Mouse (Mus musculus) activated CD4-positive, CD25-positive, alpha-beta regulatory T cell, adult 4 months (primary cell): ENCODE data around the gene Kcnab3. TPM values are rescaled to one million over a fixed set of nuclear protein-coding genes. Genes with fewer than 3 reads are reported as not detected.

Source experiments
- ATAC-seq: one replicate; pipeline ENCODE4 v1.8.0; 2017
- polyA plus RNA-seq, 2 experiments: library from polyadenylated mRNA; unstranded; fragments of 100-300 nt; shearing (Covaris generic); gene quantifications; one replicate each; pipeline ENCODE4 v1.2.1; 2017

The Kcnab3 gene
- polyA plus RNA-seq, 2 experiments from 2014 or later = 0.31 to 0.89 TPM

DNA sequence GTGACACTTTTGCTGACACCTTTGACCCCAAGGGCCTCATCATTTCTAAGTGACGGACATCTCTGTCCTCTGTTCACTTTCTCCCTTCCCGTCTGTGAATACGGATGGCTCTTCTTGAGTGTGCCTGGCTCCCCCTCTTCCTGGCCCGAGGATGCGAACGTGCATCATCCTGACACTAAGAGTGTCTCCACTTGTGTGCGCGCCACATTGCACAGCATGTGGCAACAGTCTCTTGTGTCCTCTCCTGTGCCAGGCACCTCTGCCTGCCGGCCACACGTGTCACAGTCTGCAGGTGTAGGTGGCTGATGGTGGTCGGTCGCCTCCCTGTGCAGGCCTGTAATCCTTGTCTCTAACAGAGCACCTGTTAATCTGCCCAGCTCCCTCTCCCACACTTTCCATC lies 45.5 kb downstream of the Kcnab3 start:
- no peak for ATAC-seq

DNA sequence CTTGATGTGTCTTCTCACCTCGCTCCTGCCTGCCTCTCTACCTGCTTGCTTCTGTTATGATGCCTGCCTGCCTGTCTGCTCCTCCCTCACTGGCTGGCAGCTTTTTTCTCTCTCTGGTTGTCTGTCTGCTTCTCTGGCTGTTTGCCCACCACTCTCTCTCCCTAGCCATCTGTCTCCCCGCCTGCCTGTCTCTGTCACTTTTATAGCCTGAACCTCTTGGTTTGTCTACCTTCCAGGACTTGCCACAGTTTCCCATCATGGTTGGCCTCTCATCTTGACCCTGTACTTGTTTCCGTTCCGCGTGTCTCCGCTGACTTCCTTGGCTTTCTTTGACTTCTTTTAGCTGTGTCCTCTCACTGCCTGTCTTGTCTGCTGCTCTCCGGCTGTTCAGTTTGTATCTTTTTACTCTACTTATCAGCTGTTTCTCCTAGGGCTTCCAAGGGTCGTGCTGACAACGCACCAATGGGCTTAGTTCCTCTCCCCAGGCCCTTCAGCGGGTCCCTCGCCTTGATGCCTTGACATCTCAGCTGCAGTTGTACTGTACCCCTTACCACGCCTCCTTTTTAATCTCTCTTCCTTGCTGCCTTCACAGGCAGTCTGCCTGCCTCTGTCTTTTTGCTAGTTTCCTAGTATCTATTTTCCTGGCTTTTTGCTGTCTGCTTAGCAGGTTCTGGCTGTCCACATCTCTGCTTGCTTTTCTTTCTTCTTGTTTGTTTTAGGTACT lies 46.2 kb downstream of the Kcnab3 start:
- no peak for ATAC-seq

DNA sequence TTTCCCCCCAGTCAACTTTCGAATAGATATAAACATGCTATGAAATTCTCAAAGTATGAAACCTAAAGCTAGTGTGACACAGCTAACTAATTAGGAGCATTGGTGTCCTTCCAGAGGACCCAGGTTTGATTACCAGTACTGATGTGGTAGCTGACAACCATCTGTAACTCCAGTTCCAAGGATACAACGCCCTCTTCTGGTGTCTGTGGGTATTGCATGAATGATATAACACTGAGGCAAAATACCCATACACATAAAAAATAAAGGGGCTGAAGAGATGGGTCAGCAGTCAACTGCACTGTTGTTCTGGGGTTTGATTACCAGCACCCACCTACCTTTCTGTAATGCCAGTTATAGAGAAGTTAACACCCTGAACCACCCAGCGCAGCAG lies 46.7 kb downstream of the Kcnab3 start:
- ATAC-seq = no peak

DNA sequence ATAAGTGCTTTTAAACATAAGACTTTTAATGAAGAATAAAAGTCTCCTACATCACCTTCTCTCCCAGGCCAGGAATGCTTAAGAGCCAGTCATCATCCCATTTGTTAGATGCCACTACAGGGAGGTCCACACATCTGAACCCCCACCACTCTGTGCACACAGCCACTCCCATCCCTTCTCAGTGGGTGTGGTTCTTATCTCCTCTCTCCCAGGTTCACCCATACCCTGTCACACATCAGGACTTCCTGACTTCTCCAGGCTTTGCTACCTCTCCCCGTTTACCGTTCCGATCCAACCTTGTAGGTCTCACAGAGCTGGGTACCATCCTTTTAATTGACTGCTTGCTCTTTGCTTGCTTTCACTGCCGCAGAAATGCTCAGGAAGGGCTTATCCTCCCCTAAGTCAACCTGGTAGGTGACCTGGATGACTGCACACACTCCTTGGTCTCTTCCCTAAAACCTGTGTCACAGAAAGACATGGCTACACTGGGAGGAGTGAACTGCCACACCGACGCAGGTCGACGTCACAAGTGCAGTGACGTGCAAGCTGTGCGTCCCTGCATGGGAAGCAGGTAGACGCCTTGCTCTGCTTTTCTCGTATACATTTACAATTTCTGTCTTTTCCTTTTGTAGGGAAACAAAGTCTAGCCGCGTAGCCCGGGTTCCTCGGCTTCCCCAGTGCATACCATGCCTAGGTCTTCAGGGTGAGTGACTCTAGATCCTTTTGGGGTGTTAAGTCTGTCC lies 47.3 kb downstream of the Kcnab3 start:
- no peak for ATAC-seq

DNA sequence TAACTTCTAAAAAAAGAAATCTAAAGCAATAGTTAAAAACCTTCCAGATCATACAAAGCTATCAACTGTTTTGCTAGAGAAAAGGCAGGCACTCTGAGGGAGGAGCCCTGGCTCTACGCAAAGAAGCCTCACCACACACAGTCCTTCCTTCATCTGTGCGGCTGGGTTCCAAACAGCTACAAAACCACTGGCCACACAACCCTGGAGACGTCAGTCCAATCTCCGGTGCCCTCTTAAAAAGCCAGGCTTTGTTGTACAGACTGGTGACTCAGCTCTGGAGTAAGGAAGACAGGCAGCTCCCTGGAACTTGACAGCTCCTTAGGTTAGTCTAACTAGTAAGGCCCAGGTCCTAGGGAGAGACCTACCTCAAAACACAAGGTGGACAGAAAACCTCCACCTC lies 49.6 kb downstream of the Kcnab3 start:
- ATAC-seq = no peak

DNA sequence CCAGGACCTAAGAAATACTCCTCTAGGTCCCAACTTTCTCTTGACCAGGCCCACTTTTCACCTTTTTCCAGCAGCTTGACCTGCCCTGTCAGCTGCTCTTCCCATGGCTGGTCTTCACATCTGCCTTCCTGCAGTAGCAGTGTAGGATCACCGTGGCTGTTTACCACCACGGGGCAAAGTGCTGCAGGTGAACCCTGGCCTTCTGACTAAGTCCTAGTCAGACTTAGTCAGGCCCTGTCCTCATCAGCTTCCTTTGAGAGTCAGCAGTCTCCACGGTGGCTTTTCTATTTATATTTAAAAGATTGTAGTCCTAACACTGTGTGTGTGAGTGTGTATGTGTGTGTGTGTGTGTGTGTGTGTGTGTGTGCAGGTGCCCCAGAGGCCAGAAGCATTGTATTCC lies 51.7 kb downstream of the Kcnab3 start:
- ATAC-seq = no peak

DNA sequence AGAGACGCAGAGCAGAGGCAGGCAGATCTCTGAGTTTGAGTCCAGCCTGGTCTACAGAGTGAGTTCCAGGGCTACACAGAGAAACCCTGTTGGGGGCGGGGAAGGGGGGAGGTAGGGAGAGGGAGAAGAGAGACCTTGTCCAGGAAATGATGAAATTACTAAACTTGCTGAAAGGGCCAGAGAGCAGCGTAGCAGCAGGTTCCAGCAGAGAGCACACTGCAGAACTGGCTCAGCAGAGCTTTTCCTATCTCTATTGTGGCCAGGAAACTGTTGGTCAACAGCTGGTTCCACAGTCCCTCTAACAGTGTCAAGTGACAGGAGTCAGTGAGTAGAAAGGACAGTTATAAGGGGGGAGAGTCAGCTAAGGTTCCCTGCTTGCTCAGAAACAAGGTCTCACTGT lies 53.5 kb downstream of the Kcnab3 start:
- ATAC-seq = no peak

DNA sequence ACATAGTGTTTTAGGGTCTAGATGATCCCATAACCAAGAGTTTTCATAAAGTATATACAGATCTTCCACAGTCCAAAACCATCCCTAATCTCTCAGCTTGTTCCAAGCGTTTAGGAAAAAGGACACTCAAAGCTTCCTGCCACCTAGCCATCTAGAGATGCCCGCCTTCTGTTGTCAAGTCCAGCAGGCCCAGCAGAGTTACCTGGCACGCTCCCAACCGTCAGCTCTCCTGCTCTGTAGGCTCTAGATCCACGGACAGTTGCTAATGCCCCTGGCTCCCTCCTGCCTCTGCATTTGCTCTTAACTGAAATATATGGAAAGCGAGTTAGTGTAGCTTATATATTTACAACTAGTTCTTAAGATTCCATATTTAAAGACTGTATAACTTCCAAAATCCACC lies 55.3 kb downstream of the Kcnab3 start:
- no peak for ATAC-seq

Other genes starting within 250 kb of the Kcnab3 start
- 10 to 100 TPM; 27.6 to 27.9 TPM for gene Vamp2, start 237.8 kb upstream of the Kcnab3 start, polyA plus RNA-seq
- gene Per1, start 231.0 kb upstream of the Kcnab3 start, polyA plus RNA-seq = 1 to 10 TPM; 4.5 to 6.7 TPM
- not detected for gene Hes7, start 205.9 kb upstream of the Kcnab3 start, polyA plus RNA-seq
- not detected for gene 9130213A22Rik, start 203.7 kb upstream of the Kcnab3 start, polyA plus RNA-seq
- gene Aloxe3, start 200.4 kb upstream of the Kcnab3 start, polyA plus RNA-seq = under 1 TPM in 1 of 2 experiments, not detected in 1; 0.09 TPM
- not detected for gene Alox12b, start 169.3 kb upstream of the Kcnab3 start, polyA plus RNA-seq
- 1 to 10 TPM; 2.2 to 5.0 TPM for gene Alox8, start 128.4 kb upstream of the Kcnab3 start, polyA plus RNA-seq
- gene Gucy2e, start 89.2 kb upstream of the Kcnab3 start, polyA plus RNA-seq = under 1 TPM; 0.24 to 0.48 TPM
- gene Cntrob, start 2.5 kb upstream of the Kcnab3 start, polyA plus RNA-seq = 10 to 100 TPM in 1 of 2 experiments, 1 to 10 TPM in 1; 9.2 to 10.7 TPM
- 100 to 1,000 TPM; 109 to 112 TPM for gene Trappc1, start 2.3 kb upstream of the Kcnab3 start, polyA plus RNA-seq
- gene Rnf227, start 14.2 kb downstream of the Kcnab3 start, polyA plus RNA-seq = 1 to 10 TPM; 2.4 to 3.4 TPM
- 10 to 100 TPM; 58.7 to 62.7 TPM for gene Chd3, start 43.1 kb downstream of the Kcnab3 start, polyA plus RNA-seq
- 100 to 1,000 TPM; 146 TPM for gene Naa38, start 69.2 kb downstream of the Kcnab3 start, polyA plus RNA-seq
- gene Cyb5d1, start 69.4 kb downstream of the Kcnab3 start, polyA plus RNA-seq = 10 to 100 TPM in 1 of 2 experiments, 1 to 10 TPM in 1; 9.4 to 17.9 TPM
- gene Tmem88, start 72.0 kb downstream of the Kcnab3 start, polyA plus RNA-seq = under 1 TPM; 0.22 to 0.51 TPM
- 10 to 100 TPM; 23.6 to 28.3 TPM for gene Kdm6b, start 87.4 kb downstream of the Kcnab3 start, polyA plus RNA-seq
- gene Dnah2, start 222.9 kb downstream of the Kcnab3 start, polyA plus RNA-seq = under 1 TPM in 1 of 2 experiments, not detected in 1; 0.19 TPM
- under 1 TPM in 1 of 2 experiments, not detected in 1; 0.17 TPM for gene Efnb3, start 233.9 kb downstream of the Kcnab3 start, polyA plus RNA-seq